In genomic region chr15:98631493-98631892, GRCm38 (mm10) we compare ENCODE assay signal across 8 mouse cellular contexts. TPM values are rescaled to one million over a fixed set of nuclear protein-coding genes. Genes with fewer than 3 reads are reported as not detected.
DNase-seq lines count a peak whose midpoint lies in the region; ATAC-seq and TF ChIP-seq lines count a peak whose summit lies in the region.

No protein-coding gene starts in this region.

- peak overlapping the region; percentile 94 for H3K4me2 ChIP-seq in liver, embryonic 12.5 days
- peak overlapping the region; percentile 98 for H3K4me2 ChIP-seq in myocyte (ENCODE audit: low read depth)

- peaks cover 55% of the 10 kb centered on the region for H3K4me1 ChIP-seq in liver, embryonic 12.5 days

- H3K36me3 ChIP-seq in liver, embryonic 12.5 days, result no peaks in the 10 kb centered on the region
- H3K36me3 ChIP-seq in myocyte (ENCODE audit: control insufficient read depth, insufficient read depth), result no peaks in the 10 kb centered on the region

- peaks cover 100% of the 10 kb centered on the region for H3K27me3 ChIP-seq in liver, embryonic 12.5 days (replicated peaks)
- no peaks in the 10 kb centered on the region for H3K27me3 ChIP-seq in myocyte (ENCODE audit: control insufficient read depth, insufficient read depth, insufficient read length)

- 0 out of 2 replicates have a peak, but pooled peaks cover 4% of the 10 kb centered on the region for H3K9me3 ChIP-seq in liver, embryonic 12.5 days (replicated peaks)

- peak; percentile 26 for TF ChIP-seq POLR2A in myocyte (IDR thresholded peaks at IDR 0.05; ENCODE audit: insufficient read length, low read depth)

- ATAC-seq in liver, embryonic 12.5 days, result peak; percentile 35

- H3K4me3 ChIP-seq in liver, embryonic 12.5 days, result peak overlapping the region; percentile 26; the same call in 1 of the 2 replicates
- H3K4me3 ChIP-seq in myocyte, result peak overlapping the region; percentile 46

- no peak overlapping the region for H3K9ac ChIP-seq in liver, embryonic 12.5 days

- H3ac ChIP-seq in myocyte (ENCODE audit: control insufficient read depth, insufficient read length), result no peak overlapping the region

- 2% methylated on average over 18 of the region's 18 CpGs for WGBS in liver, embryonic 12.5 days (ENCODE audit: insufficient replicate concordance)

- peak; percentile 87 for DNase-seq in right cerebral cortex, postnatal 4 days
- no peak for DNase-seq in right cerebral cortex, adult 2 months (ENCODE audit: low spot score in 2 of 2)
- peak; percentile 71 for DNase-seq in cerebellum, adult 8-10 months
- DNase-seq in forelimb bud, embryonic 11.5 days (ENCODE audit: low read depth, low spot score), result peak; percentile 87
- peak; percentile 67 for DNase-seq in hindlimb bud, embryonic 11.5 days (ENCODE audit: extremely low spot score, low read depth, low spot score)
- DNase-seq in testis, postnatal 14 days (ENCODE audit: low spot score), result peak; percentile 87

- no peak overlapping the region for H3K27ac ChIP-seq in liver, embryonic 12.5 days

- no peaks in the 10 kb centered on the region for H3K79me2 ChIP-seq in myocyte (ENCODE audit: control insufficient read depth, insufficient read depth)

TF ChIP-seq in myocyte, 11 proteins besides CTCF, POLR2A, EP300 and RAD21:
- no peak for TF ChIP-seq CEBPB (IDR thresholded peaks at IDR 0.05; ENCODE audit: insufficient read depth, poor library complexity, severe bottlenecking)
- TF ChIP-seq MAX (IDR thresholded peaks at IDR 0.05; ENCODE audit: low read depth), result no peak
- peak in 1 of 3 experiments; percentile 61 for TF ChIP-seq MYOG (IDR thresholded peaks at IDR 0.05; ENCODE audit: control insufficient read depth in 1 of 3, insufficient read depth in 1 of 3, insufficient read length in 2 of 3, low read depth in 2 of 3)
- peak in 1 of 3 experiments; percentile 51 for TF ChIP-seq MYOD1 (IDR thresholded peaks at IDR 0.05; ENCODE audit: control insufficient read depth in 1 of 3, insufficient read length in 2 of 3, low read depth in 2 of 3)
- no peak for TF ChIP-seq REST (IDR thresholded peaks at IDR 0.05; ENCODE audit: insufficient read depth, insufficient read length)

RNA-seq across cellular contexts. Expression of gene Cacnb3, which starts 0.9 kb away (rescaled TPM):
- polyA plus RNA-seq in liver, embryonic 12.5 days (2016; fragmentation: Nextera tagmentation; extraction: Ambion mirVana), result 3.8 and 4.9 TPM in 2 replicates
- polyA plus RNA-seq in myocyte (2012; fragmentation: generic; extraction: Trizol), result 80.8 TPM

RNA-seq across cellular contexts. Expression of gene Adcy6, which starts 21.6 kb away (rescaled TPM):
- 9.7 and 10.2 TPM in 2 replicates for polyA plus RNA-seq in liver, embryonic 12.5 days (2016; fragmentation: Nextera tagmentation; extraction: Ambion mirVana)
- 32.4 TPM for polyA plus RNA-seq in myocyte (2012; fragmentation: generic; extraction: Trizol)

RNA-seq across cellular contexts. Expression of gene Ddx23, which starts 31.2 kb away (rescaled TPM):
- 15.9 and 16.2 TPM in 2 replicates for polyA plus RNA-seq in liver, embryonic 12.5 days (2016; fragmentation: Nextera tagmentation; extraction: Ambion mirVana)
- 102 TPM for polyA plus RNA-seq in myocyte (2012; fragmentation: generic; extraction: Trizol)

RNA-seq across cellular contexts. Expression of gene Rnd1, which starts 45.8 kb away (rescaled TPM):
- polyA plus RNA-seq in liver, embryonic 12.5 days (2016; fragmentation: Nextera tagmentation; extraction: Ambion mirVana), result 0.30 and 0.50 TPM in 2 replicates
- 14.4 TPM for polyA plus RNA-seq in myocyte (2012; fragmentation: generic; extraction: Trizol)

Comparison
In these comparisons a context has a peak if more than half of its experiments do, and no peak if none do; other contexts are left out.
1. DNase-seq: peak in right cerebral cortex, postnatal 4 days (single experiment), cerebellum, adult 8-10 months (single experiment), forelimb bud, embryonic 11.5 days (single experiment), hindlimb bud, embryonic 11.5 days (single experiment) and testis, postnatal 14 days (single experiment); none in right cerebral cortex, adult 2 months (0 of 2).
2. RNA of gene Cacnb3, which starts 0.9 kb away (polyA plus RNA-seq): 80.8 TPM in myocyte (single experiment); 3.8 to 4.9 TPM in liver, embryonic 12.5 days; every median in the first group is over 10 times any median in the second.